Mouse (Mus musculus) kidney, adult 18-20 months (tissue): ENCODE measurements around the gene Ofcc1.

Experiments
- DNase-seq: peaks from one replicate; pipeline ENCODE4 v3.0.0; 2021

Gene Ofcc1

GRCm38 (mm10) chr13:39979294-39980061 is 381.8 kb downstream of the Ofcc1 start:
- no peak for DNase-seq

GRCm38 (mm10) chr13:39968349-39969016 is 392.8 kb downstream of the Ofcc1 start:
- no peak for DNase-seq

GRCm38 (mm10) chr13:39957226-39957625 is 404.0 kb downstream of the Ofcc1 start:
- no peak for DNase-seq

GRCm38 (mm10) chr13:39956017-39956416 is 405.2 kb downstream of the Ofcc1 start:
- DNase-seq: no peak
